Mouse (Mus musculus): ENCODE data around the gene Siglecf. TPM values are rescaled to one million over a fixed set of nuclear protein-coding genes. Genes with fewer than 3 reads are reported as not detected.

Gene Siglecf
- polyA plus RNA-seq, 1 experiment from 2014 or later = 0.32 TPM

- H3K9me3 ChIP-seq (ENCODE audit: control insufficient read depth, low read length) = no peaks in the 10 kb centered on the region
- no peak for DNase-seq (ENCODE audit: low spot score)
- no peak overlapping the region for H3K9ac ChIP-seq (ENCODE audit: low read length)
- H3K4me1 ChIP-seq (ENCODE audit: control insufficient read depth, insufficient read depth, low read length) = no peaks in the 10 kb centered on the region
- no peaks in the 10 kb centered on the region for H3K36me3 ChIP-seq (ENCODE audit: control insufficient read depth, insufficient read depth, low read length)
- 94% methylated on average over 2 of the region's 2 CpGs for WGBS
- H3K27me3 ChIP-seq (ENCODE audit: control insufficient read depth, insufficient read depth, low read length) = no peaks in the 10 kb centered on the region
- H3K4me3 ChIP-seq (ENCODE audit: low read depth, low read length) = no peak overlapping the region
- H3K4me2 ChIP-seq (ENCODE audit: low read depth, severe bottlenecking) = no peak overlapping the region
- H3K27ac ChIP-seq (replicated peaks; ENCODE audit: low read depth, low read length) = no peak overlapping the region
- ATAC-seq (ENCODE audit: insufficient number of reproducible peaks, low FRiP score, low TSS enrichment, low read depth) = no peak
Observed at GRCm38 (mm10) chr7:43399501-43399900, 48.4 kb downstream of the Siglecf start.

- Histone ChIP-seq H3K9me3 (ENCODE audit: control insufficient read depth, low read length) (no peaks in the 10 kb centered on the region), H3K27ac (replicated peaks; ENCODE audit: low read depth, low read length) (no peak overlapping the region), H3K4me3 (ENCODE audit: low read depth, low read length) (no peak overlapping the region), H3K36me3 (ENCODE audit: control insufficient read depth, insufficient read depth, low read length) (no peaks in the 10 kb centered on the region), H3K4me2 (ENCODE audit: low read depth, severe bottlenecking) (no peak overlapping the region), H3K9ac (ENCODE audit: low read length) (no peak overlapping the region), H3K4me1 (ENCODE audit: control insufficient read depth, insufficient read depth, low read length) (no peaks in the 10 kb centered on the region), H3K27me3 (ENCODE audit: control insufficient read depth, insufficient read depth, low read length) (no peaks in the 10 kb centered on the region)
- DNase-seq (ENCODE audit: low spot score) (no peak), ATAC-seq (ENCODE audit: insufficient number of reproducible peaks, low FRiP score, low TSS enrichment, low read depth) (no peak)
- WGBS = 19% methylated on average over 2 of the region's 2 CpGs
Observed at GRCm38 (mm10) chr7:43402718-43403117, 51.6 kb downstream of the Siglecf start.

DNA sequence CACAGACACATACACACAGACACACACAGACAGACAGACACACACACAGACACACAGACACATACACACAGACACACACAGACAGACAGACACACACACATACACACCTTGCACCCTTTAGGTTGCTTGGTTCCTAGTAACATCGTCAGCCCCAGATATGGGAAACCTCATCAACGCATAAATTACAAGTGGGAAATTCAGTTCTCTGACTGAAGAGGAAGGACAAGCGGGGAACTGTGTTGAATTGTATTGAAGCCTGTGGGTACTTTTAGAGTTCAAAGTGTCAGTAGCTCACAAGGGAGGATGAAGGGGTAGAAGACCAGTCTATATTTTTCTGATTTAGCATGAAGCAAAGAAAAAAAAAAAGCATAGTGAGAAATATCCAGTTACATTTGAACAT lies 56.4 kb downstream of the Siglecf start:
- Histone ChIP-seq H3K27ac (replicated peaks; ENCODE audit: low read depth, low read length) (no peak overlapping the region), H3K4me3 (ENCODE audit: low read depth, low read length) (no peak overlapping the region), H3K9ac (ENCODE audit: low read length) (no peak overlapping the region), H3K27me3 (ENCODE audit: control insufficient read depth, insufficient read depth, low read length) (no peaks in the 10 kb centered on the region), H3K36me3 (ENCODE audit: control insufficient read depth, insufficient read depth, low read length) (no peaks in the 10 kb centered on the region), H3K4me2 (ENCODE audit: low read depth, severe bottlenecking) (no peak overlapping the region), H3K4me1 (ENCODE audit: control insufficient read depth, insufficient read depth, low read length) (no peaks in the 10 kb centered on the region), H3K9me3 (ENCODE audit: control insufficient read depth, low read length) (no peaks in the 10 kb centered on the region)
- DNase-seq (ENCODE audit: low spot score) = no peak
- ATAC-seq (ENCODE audit: insufficient number of reproducible peaks, low FRiP score, low TSS enrichment, low read depth) = no peak
- 89% methylated on average over 3 of the region's 3 CpGs for WGBS

DNA sequence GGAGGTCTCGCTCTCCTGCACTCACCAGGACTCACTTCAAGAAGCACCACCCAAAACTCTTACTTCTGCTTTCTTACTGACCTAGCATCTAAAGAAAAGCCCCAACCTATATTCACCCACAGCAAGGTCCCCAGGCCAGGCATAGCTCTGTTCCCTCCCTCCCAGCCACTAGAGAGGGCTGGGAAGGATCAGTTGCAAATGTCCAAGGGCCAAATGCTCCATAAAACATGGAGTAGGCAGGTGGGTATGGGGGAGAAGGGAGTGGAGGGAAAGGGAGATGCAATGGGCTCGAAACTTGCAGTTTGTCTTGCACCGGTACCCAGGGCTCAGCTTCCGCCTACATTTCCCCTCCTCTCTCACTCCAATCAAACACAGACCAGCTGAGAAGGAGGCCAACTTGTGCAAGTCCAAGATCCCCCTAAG lies 57.0 kb downstream of the Siglecf start, which contains the start of gene Siglecg:
Gene Siglecg (plus strand): TSS at position 74 of the 423 bp plus-strand sequence.
- H3K36me3 ChIP-seq (ENCODE audit: control insufficient read depth, insufficient read depth, low read length) = no peaks in the 10 kb centered on the region
- no peaks in the 10 kb centered on the region for H3K9me3 ChIP-seq (ENCODE audit: control insufficient read depth, low read length)
- DNase-seq (ENCODE audit: low spot score) = no peak
- H3K9ac ChIP-seq (ENCODE audit: low read length) = no peak within 1 kb of the TSS
- H3K4me3 ChIP-seq (ENCODE audit: low read depth, low read length) = no peak within 1 kb of the TSS
- 65% methylated on average over 4 of the region's 4 CpGs for WGBS
- no peak within 1 kb of the TSS for H3K27ac ChIP-seq (replicated peaks; ENCODE audit: low read depth, low read length)
- no peaks in the 10 kb centered on the region for H3K27me3 ChIP-seq (ENCODE audit: control insufficient read depth, insufficient read depth, low read length)
- ATAC-seq (ENCODE audit: insufficient number of reproducible peaks, low FRiP score, low TSS enrichment, low read depth) = no peak
- H3K4me1 ChIP-seq (ENCODE audit: control insufficient read depth, insufficient read depth, low read length) = no peaks in the 10 kb centered on the region
- no peak within 1 kb of the TSS for H3K4me2 ChIP-seq (ENCODE audit: low read depth, severe bottlenecking)

- no peaks in the 10 kb centered on the region for H3K9me3 ChIP-seq (ENCODE audit: control insufficient read depth, low read length)
- H3K4me3 ChIP-seq (ENCODE audit: low read depth, low read length) = no peak overlapping the region
- no peak overlapping the region for H3K9ac ChIP-seq (ENCODE audit: low read length)
- no peak for DNase-seq (ENCODE audit: low spot score)
- ATAC-seq (ENCODE audit: insufficient number of reproducible peaks, low FRiP score, low TSS enrichment, low read depth) = no peak
- 84% methylated on average over 3 of the region's 3 CpGs for WGBS
- H3K4me1 ChIP-seq (ENCODE audit: control insufficient read depth, insufficient read depth, low read length) = no peaks in the 10 kb centered on the region
- no peak overlapping the region for H3K4me2 ChIP-seq (ENCODE audit: low read depth, severe bottlenecking)
- no peaks in the 10 kb centered on the region for H3K36me3 ChIP-seq (ENCODE audit: control insufficient read depth, insufficient read depth, low read length)
- no peak overlapping the region for H3K27ac ChIP-seq (replicated peaks; ENCODE audit: low read depth, low read length)
- no peaks in the 10 kb centered on the region for H3K27me3 ChIP-seq (ENCODE audit: control insufficient read depth, insufficient read depth, low read length)
Observed at GRCm38 (mm10) chr7:43409084-43409483, 57.9 kb downstream of the Siglecf start.

Other genes starting within 250 kb of the Siglecf start
- not detected in 2 replicates for gene Zfp936, start 237.1 kb upstream of the Siglecf start, polyA plus RNA-seq (2014; fragmentation: Nextera tagmentation; extraction: Ambion mirVana)
- gene Zfp715, start 38.0 kb upstream of the Siglecf start, polyA plus RNA-seq (2014; fragmentation: Nextera tagmentation; extraction: Ambion mirVana) = 14.0 and 14.3 TPM in 2 replicates
- 0.09 TPM in 1 of 2 replicates, not detected in the other for gene Siglecg, start 56.9 kb downstream of the Siglecf start, polyA plus RNA-seq (2014; fragmentation: Nextera tagmentation; extraction: Ambion mirVana)
- not detected in 2 replicates for gene Lim2, start 76.3 kb downstream of the Siglecf start, polyA plus RNA-seq (2014; fragmentation: Nextera tagmentation; extraction: Ambion mirVana)
- gene Nkg7, start 85.7 kb downstream of the Siglecf start, polyA plus RNA-seq (2014; fragmentation: Nextera tagmentation; extraction: Ambion mirVana) = 0.67 TPM in 1 of 2 replicates, not detected in the other
- gene Cldnd2, start 89.4 kb downstream of the Siglecf start, polyA plus RNA-seq (2014; fragmentation: Nextera tagmentation; extraction: Ambion mirVana) = not detected in 2 replicates
- 243 and 251 TPM in 2 replicates for gene Etfb, start 92.7 kb downstream of the Siglecf start, polyA plus RNA-seq (2014; fragmentation: Nextera tagmentation; extraction: Ambion mirVana)
- gene Gm45233, start 92.8 kb downstream of the Siglecf start, polyA plus RNA-seq (2014; fragmentation: Nextera tagmentation; extraction: Ambion mirVana) = 0.31 TPM in 1 of 2 replicates, not detected in the other
- gene Vsig10l, start 111.8 kb downstream of the Siglecf start, polyA plus RNA-seq (2014; fragmentation: Nextera tagmentation; extraction: Ambion mirVana) = 1.4 and 2.0 TPM in 2 replicates
- gene Iglon5, start 138.7 kb downstream of the Siglecf start, polyA plus RNA-seq (2014; fragmentation: Nextera tagmentation; extraction: Ambion mirVana) = 0.79 and 1.2 TPM in 2 replicates
- not detected in 2 replicates for gene 4931406B18Rik, start 154.6 kb downstream of the Siglecf start, polyA plus RNA-seq (2014; fragmentation: Nextera tagmentation; extraction: Ambion mirVana)
- 0.98 and 1.2 TPM in 2 replicates for gene Cd33, start 193.1 kb downstream of the Siglecf start, polyA plus RNA-seq (2014; fragmentation: Nextera tagmentation; extraction: Ambion mirVana)
- 5.1 and 5.9 TPM in 2 replicates for gene Zfp658, start 210.9 kb downstream of the Siglecf start, polyA plus RNA-seq (2014; fragmentation: Nextera tagmentation; extraction: Ambion mirVana)
- gene Zfp719, start 228.3 kb downstream of the Siglecf start, polyA plus RNA-seq (2014; fragmentation: Nextera tagmentation; extraction: Ambion mirVana) = 17.0 and 20.5 TPM in 2 replicates

Measured in limb, embryonic 11.5 days (tissue).